Mouse (Mus musculus): Measurements from ENCODE around the gene Hnrnpd. TPM values are rescaled to one million over a fixed set of nuclear protein-coding genes. Genes with fewer than 3 reads are reported as not detected.

Hnrnpd gene
- polyA plus RNA-seq, 1 experiment from 2014 or later, result 28.9 TPM

DNA sequence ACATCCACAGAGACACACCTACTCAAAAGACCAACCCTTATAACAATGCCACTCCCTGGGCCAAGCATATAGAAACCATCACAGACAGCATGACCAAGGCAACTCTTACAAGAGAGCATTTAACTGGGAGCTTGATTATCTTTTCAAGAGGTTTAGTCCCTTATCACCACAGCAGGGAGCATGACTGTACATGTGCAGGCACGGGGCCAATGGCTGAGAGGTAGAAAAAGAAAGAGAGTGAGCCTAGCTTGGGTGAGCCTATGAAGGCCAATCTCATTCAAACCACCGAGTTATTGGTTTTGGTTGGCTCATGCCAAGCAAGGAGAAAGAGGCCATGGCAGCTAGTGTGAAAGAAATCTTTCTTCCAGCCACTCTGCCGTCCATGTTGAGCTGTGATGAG, 26.7 kb upstream of the Hnrnpd start:
- Histone ChIP-seq H3K4me1 (ENCODE audit: control insufficient read depth, insufficient read depth, low read depth, low read length) (no peaks in the 10 kb centered on the region), H3K9me3 (ENCODE audit: control insufficient read depth, low read length) (no peaks in the 10 kb centered on the region), H3K36me3 (ENCODE audit: control insufficient read depth, insufficient read depth, low read length) (no peaks in the 10 kb centered on the region), H3K27me3 (replicated peaks; ENCODE audit: control insufficient read depth, insufficient read depth, low read length) (no peaks in the 10 kb centered on the region), H3K9ac (ENCODE audit: low read depth, low read length) (no peak overlapping the region), H3K4me3 (ENCODE audit: low read length) (no peak overlapping the region), H3K27ac (ENCODE audit: low read depth, low read length) (no peak overlapping the region), H3K4me2 (ENCODE audit: low read length) (no peak overlapping the region)
- ATAC-seq, result no peak
- 71% methylated on average over 3 of the region's 3 CpGs for WGBS

DNA sequence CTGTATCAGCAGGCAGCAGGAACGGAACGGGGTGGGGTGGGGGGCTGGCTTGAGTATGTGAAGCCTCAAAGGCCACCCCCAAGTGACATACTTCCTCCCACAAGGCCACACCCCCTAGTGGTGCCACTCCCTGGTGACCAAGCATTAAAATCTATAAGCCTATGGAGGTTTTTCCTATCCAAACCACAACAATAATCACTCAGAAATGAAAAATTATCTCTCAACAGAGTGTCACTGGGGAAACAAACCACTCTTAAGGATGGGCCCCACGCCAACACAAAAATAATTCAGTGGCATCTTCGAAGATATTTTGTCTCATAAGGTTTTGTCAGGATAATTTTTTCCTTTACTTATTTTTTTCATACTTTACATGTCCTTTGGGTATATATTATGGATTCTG, 25.2 kb upstream of the Hnrnpd start:
- Histone ChIP-seq H3K36me3 (ENCODE audit: control insufficient read depth, insufficient read depth, low read length) (no peaks in the 10 kb centered on the region), H3K27ac (ENCODE audit: low read depth, low read length) (no peak overlapping the region), H3K9me3 (ENCODE audit: control insufficient read depth, low read length) (no peaks in the 10 kb centered on the region), H3K27me3 (replicated peaks; ENCODE audit: control insufficient read depth, insufficient read depth, low read length) (no peaks in the 10 kb centered on the region), H3K4me1 (ENCODE audit: control insufficient read depth, insufficient read depth, low read depth, low read length) (no peaks in the 10 kb centered on the region), H3K9ac (ENCODE audit: low read depth, low read length) (no peak overlapping the region), H3K4me2 (ENCODE audit: low read length) (no peak overlapping the region), H3K4me3 (ENCODE audit: low read length) (no peak overlapping the region)
- 84% methylated on average over 4 of the region's 4 CpGs for WGBS
- ATAC-seq, result no peak

- no peak overlapping the region for H3K27ac ChIP-seq (ENCODE audit: low read depth, low read length)
- H3K36me3 ChIP-seq (ENCODE audit: control insufficient read depth, insufficient read depth, low read length), result no peaks in the 10 kb centered on the region
- peaks cover 3% of the 10 kb centered on the region; the same call in 1 of the 2 replicates for H3K9me3 ChIP-seq (ENCODE audit: control insufficient read depth, low read length)
- 0 out of 2 replicates have a peak, but pooled peaks have one; percentile 48 for ATAC-seq
- H3K4me1 ChIP-seq (ENCODE audit: control insufficient read depth, insufficient read depth, low read depth, low read length), result no peaks in the 10 kb centered on the region
- H3K9ac ChIP-seq (ENCODE audit: low read depth, low read length), result no peak overlapping the region
- 57% methylated on average over 8 of the region's 8 CpGs for WGBS
- H3K4me2 ChIP-seq (ENCODE audit: low read length), result no peak overlapping the region
- no peaks in the 10 kb centered on the region for H3K27me3 ChIP-seq (replicated peaks; ENCODE audit: control insufficient read depth, insufficient read depth, low read length)
- H3K4me3 ChIP-seq (ENCODE audit: low read length), result no peak overlapping the region
Measured at GRCm38 (mm10) chr5:100000500-100000899, 21.8 kb upstream of the Hnrnpd start.

GRCm38 (mm10) chr5:100000048-100000447, 21.3 kb upstream of the Hnrnpd start:
- Histone ChIP-seq H3K27ac (ENCODE audit: low read depth, low read length) (no peak overlapping the region), H3K4me2 (ENCODE audit: low read length) (no peak overlapping the region), H3K4me3 (ENCODE audit: low read length) (no peak overlapping the region), H3K4me1 (ENCODE audit: control insufficient read depth, insufficient read depth, low read depth, low read length) (no peaks in the 10 kb centered on the region), H3K27me3 (replicated peaks; ENCODE audit: control insufficient read depth, insufficient read depth, low read length) (no peaks in the 10 kb centered on the region), H3K9me3 (ENCODE audit: control insufficient read depth, low read length) (peaks cover 3% of the 10 kb centered on the region; the same call in 1 of the 2 replicates), H3K9ac (ENCODE audit: low read depth, low read length) (no peak overlapping the region), H3K36me3 (ENCODE audit: control insufficient read depth, insufficient read depth, low read length) (no peaks in the 10 kb centered on the region)
- ATAC-seq, result no peak
- WGBS, result 75% methylated on average over 7 of the region's 7 CpGs

- no peaks in the 10 kb centered on the region for H3K36me3 ChIP-seq (ENCODE audit: control insufficient read depth, insufficient read depth, low read length)
- H3K4me3 ChIP-seq (ENCODE audit: low read length), result no peak overlapping the region
- H3K4me2 ChIP-seq (ENCODE audit: low read length), result no peak overlapping the region
- H3K27me3 ChIP-seq (replicated peaks; ENCODE audit: control insufficient read depth, insufficient read depth, low read length), result no peaks in the 10 kb centered on the region
- no peak for ATAC-seq
- H3K27ac ChIP-seq (ENCODE audit: low read depth, low read length), result no peak overlapping the region
- H3K4me1 ChIP-seq (ENCODE audit: control insufficient read depth, insufficient read depth, low read depth, low read length), result no peaks in the 10 kb centered on the region
- H3K9ac ChIP-seq (ENCODE audit: low read depth, low read length), result no peak overlapping the region
- peaks cover 3% of the 10 kb centered on the region; the same call in 1 of the 2 replicates for H3K9me3 ChIP-seq (ENCODE audit: control insufficient read depth, low read length)
- WGBS, result 89% methylated on average over 3 of the region's 3 CpGs
Measured at GRCm38 (mm10) chr5:99994680-99995079, 15.9 kb upstream of the Hnrnpd start.

GRCm38 (mm10) chr5:99994166-99994565, 15.4 kb upstream of the Hnrnpd start:
- Histone ChIP-seq H3K4me2 (ENCODE audit: low read length) (no peak overlapping the region), H3K4me1 (ENCODE audit: control insufficient read depth, insufficient read depth, low read depth, low read length) (no peaks in the 10 kb centered on the region), H3K36me3 (ENCODE audit: control insufficient read depth, insufficient read depth, low read length) (no peaks in the 10 kb centered on the region), H3K9ac (ENCODE audit: low read depth, low read length) (no peak overlapping the region), H3K27ac (ENCODE audit: low read depth, low read length) (no peak overlapping the region), H3K27me3 (replicated peaks; ENCODE audit: control insufficient read depth, insufficient read depth, low read length) (no peaks in the 10 kb centered on the region), H3K4me3 (ENCODE audit: low read length) (no peak overlapping the region), H3K9me3 (ENCODE audit: control insufficient read depth, low read length) (peaks cover 3% of the 10 kb centered on the region; the same call in 1 of the 2 replicates)
- 84% methylated on average over 3 of the region's 3 CpGs for WGBS
- ATAC-seq, result no peak

DNA sequence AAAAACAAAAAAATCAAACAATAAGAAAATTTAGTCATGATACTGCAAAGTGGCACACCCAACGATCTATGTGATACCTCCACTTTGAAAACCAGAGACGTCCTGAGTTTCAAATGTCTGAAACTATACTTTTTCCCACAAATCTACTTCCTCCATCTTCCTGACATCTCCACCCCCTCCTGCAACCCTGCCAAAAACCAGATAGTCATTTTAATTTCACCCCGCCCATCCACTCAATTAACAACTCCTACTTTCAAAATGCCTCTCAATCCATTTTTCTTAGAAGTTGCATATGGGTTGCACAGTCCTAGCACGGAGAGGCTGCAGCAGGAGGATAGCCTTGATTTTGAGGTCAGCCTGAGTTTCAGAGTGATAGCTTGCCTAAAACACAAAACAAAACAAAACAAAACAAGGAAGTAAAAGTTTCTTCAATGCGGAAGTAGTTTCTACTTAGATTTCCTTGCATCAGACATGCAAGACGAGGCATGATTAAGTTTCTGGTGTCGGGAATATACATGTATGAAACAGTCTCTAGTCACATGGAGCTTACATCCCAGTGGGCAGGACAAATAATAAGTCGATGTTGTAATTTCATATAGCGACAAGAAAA, 4.8 kb upstream of the Hnrnpd start:
- Histone ChIP-seq H3K9ac (ENCODE audit: low read depth, low read length) (no peak overlapping the region), H3K27ac (ENCODE audit: low read depth, low read length) (no peak overlapping the region), H3K36me3 (ENCODE audit: control insufficient read depth, insufficient read depth, low read length) (no peaks in the 10 kb centered on the region), H3K27me3 (replicated peaks; ENCODE audit: control insufficient read depth, insufficient read depth, low read length) (no peaks in the 10 kb centered on the region), H3K4me3 (ENCODE audit: low read length) (no peak overlapping the region), H3K4me1 (ENCODE audit: control insufficient read depth, insufficient read depth, low read depth, low read length) (peaks cover 3% of the 10 kb centered on the region), H3K9me3 (ENCODE audit: control insufficient read depth, low read length) (no peaks in the 10 kb centered on the region), H3K4me2 (ENCODE audit: low read length) (no peak overlapping the region)
- WGBS, result 92% methylated on average over 9 of the region's 9 CpGs
- ATAC-seq, result no peak

- H3K9ac ChIP-seq (ENCODE audit: low read depth, low read length), result peak overlapping the region; percentile 96
- H3K9me3 ChIP-seq (ENCODE audit: control insufficient read depth, low read length), result no peaks in the 10 kb centered on the region
- WGBS, result under 1% methylated on average over 50 of the region's 50 CpGs
- peak; percentile 55 for ATAC-seq
- no peaks in the 10 kb centered on the region for H3K27me3 ChIP-seq (replicated peaks; ENCODE audit: control insufficient read depth, insufficient read depth, low read length)
- peaks cover 22% of the 10 kb centered on the region for H3K4me1 ChIP-seq (ENCODE audit: control insufficient read depth, insufficient read depth, low read depth, low read length)
- peak overlapping the region; percentile 99 for H3K27ac ChIP-seq (ENCODE audit: low read depth, low read length)
- peak overlapping the region; percentile 91 for H3K4me2 ChIP-seq (ENCODE audit: low read length)
- peak overlapping the region; percentile 76 for H3K4me3 ChIP-seq (ENCODE audit: low read length)
- no peaks in the 10 kb centered on the region for H3K36me3 ChIP-seq (ENCODE audit: control insufficient read depth, insufficient read depth, low read length)
Measured at GRCm38 (mm10) chr5:99977516-99978301, 1.0 kb downstream of the Hnrnpd start.

- no peak overlapping the region for H3K27ac ChIP-seq (ENCODE audit: low read depth, low read length)
- H3K27me3 ChIP-seq (replicated peaks; ENCODE audit: control insufficient read depth, insufficient read depth, low read length), result no peaks in the 10 kb centered on the region
- H3K4me2 ChIP-seq (ENCODE audit: low read length), result peak overlapping the region; percentile 91
- peak overlapping the region; percentile 76 for H3K4me3 ChIP-seq (ENCODE audit: low read length)
- WGBS, result 9% methylated on average over 8 of the region's 8 CpGs
- H3K36me3 ChIP-seq (ENCODE audit: control insufficient read depth, insufficient read depth, low read length), result no peaks in the 10 kb centered on the region
- no peaks in the 10 kb centered on the region for H3K9me3 ChIP-seq (ENCODE audit: control insufficient read depth, low read length)
- H3K4me1 ChIP-seq (ENCODE audit: control insufficient read depth, insufficient read depth, low read depth, low read length), result peaks cover 22% of the 10 kb centered on the region
- H3K9ac ChIP-seq (ENCODE audit: low read depth, low read length), result 0 out of 2 replicates have a peak overlapping the region, but pooled peaks have one; percentile 96
- no peak for ATAC-seq
Measured at GRCm38 (mm10) chr5:99976334-99976955, 2.3 kb downstream of the Hnrnpd start.
